Mouse (Mus musculus) heart, postnatal 0 days (tissue): Measurements from ENCODE around the gene Add3. TPM values are rescaled to one million over a fixed set of nuclear protein-coding genes. Genes with fewer than 3 reads are reported as not detected.

ENCODE experiments used
- ATAC-seq: fragments of 200-750 bp; cut with Nextera tagmentation; 2 replicates; pipeline ENCODE4 v1.8.0; 2017; ENCODE audit warnings: low read depth, moderate number of reproducible peaks, moderate library complexity; ENCODE audit not compliant: insufficient read depth
- DNase-seq: peaks from one replicate; pipeline ENCODE4 v3.0.0-alpha.2; 2016; ENCODE audit warnings: low spot score
- H3K27ac ChIP-seq: fragments of 300-500 bp; sonication (generic); 2 replicates; pipeline ENCODE4 v1.5.1; 2014; ENCODE audit warnings: low read depth, mild to moderate bottlenecking
- H3K27me3 ChIP-seq: fragments of 300-500 bp; sonication (generic); 2 replicates; pipeline ENCODE4 v1.6.1; 2014; ENCODE audit warnings: low read length, mixed read lengths; ENCODE audit not compliant: control insufficient read depth, insufficient read depth
- H3K36me3 ChIP-seq: fragments of 300-500 bp; sonication (generic); replicated peaks from 2 replicates; pipeline ENCODE4 v1.6.1; 2014; ENCODE audit warnings: low read length, mixed read lengths; ENCODE audit not compliant: control insufficient read depth, insufficient read depth
- H3K4me1 ChIP-seq: fragments of 300-500 bp; sonication (generic); 2 replicates; pipeline ENCODE4 v1.6.1; 2014; ENCODE audit warnings: antibody characterized with exemption; ENCODE audit not compliant: control insufficient read depth, insufficient read depth
- H3K4me2 ChIP-seq: fragments of 300-500 bp; sonication (generic); 2 replicates; pipeline ENCODE4 v1.6.1; 2014; ENCODE audit warnings: low read depth, mild to moderate bottlenecking, low read length, moderate library complexity
- H3K4me3 ChIP-seq: fragments of 300-500 bp; sonication (generic); 2 replicates; pipeline ENCODE4 v1.5.1; 2014; ENCODE audit warnings: low read depth, low read length
- H3K9ac ChIP-seq: fragments of 300-500 bp; sonication (generic); replicated peaks from 2 replicates; pipeline ENCODE4 v1.6.1; 2014; ENCODE audit warnings: low read depth, low read length, mixed read lengths
- H3K9me3 ChIP-seq: fragments of 300-500 bp; sonication (generic); replicated peaks from 2 replicates; pipeline ENCODE4 v1.6.1; 2016; ENCODE audit warnings: low read length; ENCODE audit not compliant: control insufficient read depth
- CTCF ChIP-seq: IDR thresholded peaks from 2 replicates; pipeline ENCODE4 v1.5.1; 2016; ENCODE audit warnings: antibody characterized with exemption, control low read depth, low read depth
- EP300 ChIP-seq: IDR thresholded peaks from 2 replicates; pipeline ENCODE4 v1.6.1; 2016; ENCODE audit warnings: antibody characterized with exemption, low read depth
- WGBS: fragments of 180-500 bp; shearing (Covaris S2); extraction: QIAGEN DNeasy Blood & Tissue Kit; methylation state at CpG from one replicate; pipeline ENCODE4 v1.1.7; 2014; 5-methylcytosine and 5-hydroxymethylcytosine counted together
- polyA plus RNA-seq: library from polyadenylated mRNA; unstranded; fragments of >200 nt; fragmentation: Nextera tagmentation; extraction: Ambion mirVana; gene quantifications from 2 replicates; pipeline ENCODE4 v1.2.1, GENCODE M21; 2015
- total RNA-seq: library from RNA; depleted of rRNA; stranded (reverse); fragments of >200 nt; gene quantifications from 2 replicates; pipeline ENCODE4 v1.2.3, GENCODE M21; 2014; ENCODE audit warnings: low replicate concordance

The Add3 gene
- total and polyA plus RNA-seq, 2 experiments from 2014 or later, result 62.1 to 82.9 TPM

DNA sequence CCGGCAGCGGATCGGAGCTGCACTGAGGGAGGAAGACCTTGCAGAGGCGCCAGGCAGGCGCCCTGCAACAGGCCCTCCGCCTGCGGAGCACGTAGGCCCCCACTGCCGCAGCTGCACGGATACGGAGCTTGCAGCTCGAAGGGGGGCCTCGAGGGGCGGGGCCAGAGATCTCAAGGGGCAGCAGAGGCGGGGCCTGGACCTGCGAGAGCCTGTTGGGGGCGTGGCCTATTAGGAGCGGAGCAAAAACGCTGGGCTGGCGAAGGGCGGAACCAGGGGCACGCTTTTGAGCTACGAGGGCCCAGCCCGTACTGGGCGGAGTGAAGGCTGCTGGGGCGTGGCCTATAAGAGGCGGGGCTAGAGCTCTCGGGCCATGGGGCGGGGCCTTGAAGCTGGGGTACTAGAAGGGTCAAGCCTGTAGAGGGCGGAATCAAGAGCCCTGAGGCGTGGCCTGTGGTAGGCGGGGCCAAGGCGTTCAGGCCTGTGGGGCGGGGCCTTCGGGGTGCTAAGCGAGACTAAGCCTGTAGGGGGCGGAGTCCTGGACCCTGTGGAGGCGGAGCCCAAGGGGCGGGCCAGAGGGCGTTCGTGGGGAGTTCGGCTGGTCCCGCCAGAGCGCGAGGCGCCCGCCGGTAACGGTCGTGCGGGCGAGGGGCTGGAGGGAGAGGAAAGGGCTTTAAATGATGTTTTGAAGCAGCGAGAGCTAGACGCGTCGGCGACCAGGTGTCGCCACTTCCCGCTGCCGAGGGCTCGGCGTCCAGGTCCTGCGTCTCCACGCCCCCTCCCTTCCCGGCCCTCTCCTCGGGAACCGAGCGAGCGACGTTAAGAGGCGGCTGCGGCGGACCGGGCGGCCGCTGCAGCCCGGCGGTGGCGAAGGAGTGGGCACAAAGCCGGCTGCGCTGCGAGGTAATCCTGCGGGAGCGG, 2.2 kb downstream of the Add3 start:
- Histone ChIP-seq H3K36me3 (no peaks in the 10 kb centered on the region), H3K27me3 (no peaks in the 10 kb centered on the region), H3K9ac (peak overlapping the region; percentile 88), H3K27ac (peak overlapping the region; percentile 95), H3K4me2 (peak overlapping the region; percentile 83), H3K4me3 (peak overlapping the region; percentile 94), H3K9me3 (no peaks in the 10 kb centered on the region), H3K4me1 (peaks cover 25% of the 10 kb centered on the region)
- ATAC-seq, result peak; percentile 96
- DNase-seq, result peak; percentile 99
- TF ChIP-seq CTCF (peak; percentile 68), EP300 (0 out of 2 replicates have a peak, but pooled peaks have one; percentile 55)
- under 1% methylated on average over 67 of the region's 84 CpGs for WGBS

DNA sequence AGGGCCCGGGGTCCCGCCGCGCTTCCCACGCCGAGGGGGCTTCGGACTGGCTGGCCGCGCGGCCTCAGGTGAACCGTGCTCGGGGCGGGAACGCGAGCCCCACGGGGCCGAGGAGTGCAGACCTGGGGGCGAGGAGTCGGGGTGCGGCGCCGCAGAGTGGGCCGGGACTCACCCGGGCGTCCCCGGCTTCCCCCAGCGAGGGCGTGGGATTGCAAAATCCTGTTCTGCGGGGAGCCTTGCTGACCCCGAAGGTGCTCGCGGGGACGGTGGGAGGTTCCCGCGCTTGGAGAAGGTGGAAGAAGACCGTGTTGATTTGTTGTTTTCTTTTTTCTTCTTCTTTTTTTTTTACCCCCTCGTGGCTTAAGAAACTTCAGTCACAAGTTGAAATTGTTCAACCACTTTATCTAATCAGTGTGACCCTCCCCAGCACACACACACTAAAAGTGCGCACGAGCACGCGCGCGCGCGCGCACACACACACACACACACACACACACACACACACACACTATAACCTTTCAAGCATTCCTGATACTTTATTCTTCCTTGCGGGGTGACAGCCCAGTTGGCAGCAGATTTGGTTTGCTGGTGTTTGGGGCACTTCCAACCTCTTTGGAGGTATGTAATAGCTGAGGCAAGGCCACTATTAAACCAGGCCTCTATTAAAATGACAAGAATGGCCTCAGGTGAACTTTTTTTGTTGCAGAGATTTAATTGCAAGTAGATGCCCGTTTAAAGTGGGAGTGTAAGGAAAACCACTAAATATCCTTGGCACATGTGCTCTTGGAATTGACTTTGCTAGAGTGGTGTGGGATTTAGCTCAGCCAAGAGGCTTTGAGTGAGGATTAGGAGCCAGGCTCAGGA, 3.1 kb downstream of the Add3 start:
- 2% methylated on average over 46 of the region's 48 CpGs for WGBS
- ATAC-seq (0 out of 2 replicates have a peak, but pooled peaks have one; percentile 2), DNase-seq (no peak)
- Histone ChIP-seq H3K27ac (peak overlapping the region; percentile 87), H3K9me3 (no peaks in the 10 kb centered on the region), H3K9ac (peak overlapping the region; percentile 88), H3K4me1 (peaks cover 32% of the 10 kb centered on the region), H3K36me3 (no peaks in the 10 kb centered on the region), H3K27me3 (no peaks in the 10 kb centered on the region), H3K4me3 (peak overlapping the region; percentile 94), H3K4me2 (peak overlapping the region; percentile 83)
- no peak for TF ChIP-seq EP300
- TF ChIP-seq CTCF, result no peak

GRCm38 (mm10) chr19:53145075-53145474, 4.8 kb downstream of the Add3 start:
- no peak overlapping the region for H3K9ac ChIP-seq
- H3K36me3 ChIP-seq, result no peaks in the 10 kb centered on the region
- H3K27ac ChIP-seq, result no peak overlapping the region
- peak overlapping the region; percentile 83 for H3K4me2 ChIP-seq
- no peak for ATAC-seq
- 5% methylated on average over 2 of the region's 2 CpGs for WGBS
- TF ChIP-seq CTCF, result no peak
- no peak for TF ChIP-seq EP300
- H3K4me1 ChIP-seq, result peaks cover 49% of the 10 kb centered on the region
- H3K4me3 ChIP-seq, result peak overlapping the region; percentile 94; the same call in 1 of the 2 replicates
- no peak for DNase-seq
- H3K27me3 ChIP-seq, result no peaks in the 10 kb centered on the region
- H3K9me3 ChIP-seq, result no peaks in the 10 kb centered on the region

DNA sequence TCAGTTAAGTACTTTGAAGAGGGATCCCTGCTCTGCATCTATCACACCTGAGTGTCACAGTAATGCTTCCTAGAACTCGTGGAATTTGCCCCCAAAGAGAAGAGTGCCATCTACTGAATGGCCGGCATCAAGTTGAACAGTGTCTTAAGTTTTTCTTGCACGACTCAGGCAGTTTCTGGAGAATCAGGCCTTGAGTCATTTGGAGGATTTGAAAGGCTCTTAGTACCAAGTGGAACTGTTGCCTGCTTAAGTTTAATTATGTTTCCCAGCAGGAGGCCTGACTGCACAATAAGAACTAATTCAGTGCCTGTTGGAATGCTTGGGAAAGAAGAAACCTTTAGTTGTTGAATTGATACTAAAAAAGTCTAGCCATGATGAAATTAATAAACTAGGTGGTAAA, 9.1 kb downstream of the Add3 start:
- no peaks in the 10 kb centered on the region for H3K9me3 ChIP-seq
- no peaks in the 10 kb centered on the region for H3K27me3 ChIP-seq
- peaks cover 68% of the 10 kb centered on the region for H3K4me1 ChIP-seq
- TF ChIP-seq EP300 (0 out of 2 replicates have a peak, but pooled peaks have one; percentile 25), CTCF (no peak)
- no peak overlapping the region for H3K9ac ChIP-seq
- no peak overlapping the region for H3K4me2 ChIP-seq
- no peaks in the 10 kb centered on the region for H3K36me3 ChIP-seq
- no peak for ATAC-seq
- WGBS, result 28% methylated on average over 3 of the region's 3 CpGs
- H3K27ac ChIP-seq, result peak overlapping the region; percentile 48
- no peak for DNase-seq
- H3K4me3 ChIP-seq, result no peak overlapping the region

GRCm38 (mm10) chr19:53152451-53152850, 12.2 kb downstream of the Add3 start:
- peak overlapping the region; percentile 49 for H3K27ac ChIP-seq
- H3K4me2 ChIP-seq, result no peak overlapping the region
- TF ChIP-seq CTCF (no peak), EP300 (no peak)
- no peaks in the 10 kb centered on the region for H3K36me3 ChIP-seq
- peaks cover 61% of the 10 kb centered on the region for H3K4me1 ChIP-seq
- H3K9ac ChIP-seq, result no peak overlapping the region
- H3K27me3 ChIP-seq, result no peaks in the 10 kb centered on the region
- ATAC-seq (no peak), DNase-seq (no peak)
- H3K4me3 ChIP-seq, result no peak overlapping the region
- WGBS, result 49% methylated on average over 4 of the region's 4 CpGs
- no peaks in the 10 kb centered on the region for H3K9me3 ChIP-seq
